Mouse (Mus musculus): ENCODE results near the gene Zfp951. TPM values are rescaled to one million over a fixed set of nuclear protein-coding genes. Genes with fewer than 3 reads are reported as not detected.
A peak's percentile ranks its signal among the peaks of the same experiment; 100 is the strongest.
"Not testable (repeated sequence)": the region's sequence is repeated elsewhere in the genome, so short reads cannot be mapped to it uniquely, and the experiment has no call there.

The Zfp951 gene
- 3.8 and 3.9 TPM in 2 replicates for total RNA-seq (2021)
- long read RNA-seq, partial matches to known transcripts: 1 of 2 reads
- long read RNA-seq, other reads (novel, unspliced or antisense): 1 of 2 reads

DNA sequence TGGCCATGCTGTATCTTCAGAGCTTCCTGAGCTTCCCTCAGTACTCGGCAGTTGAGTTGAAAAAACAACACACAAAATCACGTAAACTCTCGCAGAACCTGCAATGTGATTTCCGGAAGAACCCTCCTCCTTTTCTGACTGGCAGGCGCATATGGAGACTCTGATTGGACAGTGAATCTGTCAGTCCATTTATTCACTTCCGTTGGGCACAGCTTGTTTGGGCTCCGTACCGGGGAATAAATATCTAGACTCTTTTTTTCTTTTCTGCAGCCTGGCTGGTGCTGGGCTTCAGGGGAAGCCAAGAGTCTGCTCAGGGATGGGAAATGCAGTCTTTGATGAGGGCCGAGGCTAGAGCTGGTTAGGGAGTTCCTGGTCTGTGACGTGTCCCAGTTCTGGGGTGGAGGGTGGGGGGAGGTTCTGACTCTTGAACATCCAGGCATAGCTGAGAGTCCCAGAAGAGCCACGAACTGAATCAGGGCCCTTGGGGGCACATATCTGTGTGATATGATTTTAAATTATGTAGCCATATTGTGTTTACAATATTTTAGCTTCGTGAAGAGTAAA is at the start of gene Zfp951:
Zfp951 (minus strand) TSS at position 109 of the 564 bp plus-strand sequence.
- peak; percentile 11 for DNase-seq

DNA sequence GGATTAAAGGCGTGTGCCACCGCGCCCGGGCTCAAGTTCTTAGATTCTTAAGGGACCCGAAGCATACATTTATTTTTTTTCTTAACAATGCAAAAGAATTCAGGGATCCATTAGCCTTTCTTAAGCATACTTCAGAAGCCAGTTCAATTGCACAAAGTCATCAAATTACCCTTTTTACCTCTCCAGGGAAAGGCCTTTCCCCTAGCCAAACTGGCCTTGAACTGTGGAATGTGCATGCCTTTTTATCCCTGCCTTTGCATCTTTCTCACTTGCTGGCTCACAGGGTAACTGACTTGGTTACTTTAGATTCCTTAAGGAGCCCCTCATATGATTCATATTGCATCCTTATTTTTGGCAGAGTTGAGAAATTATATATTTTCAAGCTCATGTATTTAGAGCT is 46.7 kb upstream of the Zfp951 start:
- DNase-seq: not testable (repeated sequence)

DNA sequence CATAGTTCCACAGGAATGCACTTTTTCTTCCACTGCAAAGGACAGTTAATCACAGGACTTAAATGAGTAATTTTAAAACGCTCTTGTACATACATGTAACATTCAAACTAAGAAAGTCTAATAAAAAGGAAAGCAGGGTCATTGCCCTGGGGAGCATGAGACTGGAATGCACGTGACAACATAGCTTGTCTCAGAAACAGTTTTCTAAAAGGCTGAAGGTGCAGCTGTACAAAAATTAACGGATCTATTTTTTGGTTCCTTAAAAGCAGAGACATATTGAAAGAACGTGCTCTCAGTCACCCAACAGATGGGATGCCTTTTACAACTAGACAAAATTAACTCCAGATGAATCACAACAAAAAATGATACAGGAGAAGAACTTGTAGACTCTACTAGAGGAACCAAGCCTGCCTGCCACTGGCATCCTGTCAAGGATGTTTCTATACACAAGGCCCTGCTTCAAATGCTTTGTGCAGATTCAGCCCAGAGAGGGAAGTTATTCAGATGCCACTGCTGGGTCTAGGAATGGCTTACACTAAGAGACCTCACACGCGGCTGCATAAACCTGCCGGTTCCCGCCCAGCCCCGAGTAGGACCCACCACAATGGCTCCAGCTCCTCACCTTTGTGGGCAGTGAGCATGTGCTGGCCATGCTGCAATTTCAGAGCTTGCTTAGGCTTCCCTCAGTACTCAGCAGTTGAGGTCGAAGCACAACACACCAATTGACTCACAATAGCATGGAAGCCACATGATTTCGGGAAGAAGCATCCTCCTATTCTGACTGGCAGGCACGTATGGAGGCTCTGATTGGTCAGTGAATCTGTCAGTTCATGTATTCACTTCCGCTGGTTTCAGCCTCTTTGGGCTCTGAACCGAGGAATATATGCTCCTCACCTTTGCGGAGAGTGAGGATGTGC is 567 bp downstream of the Zfp951 start:
- DNase-seq: not testable (repeated sequence)

DNA sequence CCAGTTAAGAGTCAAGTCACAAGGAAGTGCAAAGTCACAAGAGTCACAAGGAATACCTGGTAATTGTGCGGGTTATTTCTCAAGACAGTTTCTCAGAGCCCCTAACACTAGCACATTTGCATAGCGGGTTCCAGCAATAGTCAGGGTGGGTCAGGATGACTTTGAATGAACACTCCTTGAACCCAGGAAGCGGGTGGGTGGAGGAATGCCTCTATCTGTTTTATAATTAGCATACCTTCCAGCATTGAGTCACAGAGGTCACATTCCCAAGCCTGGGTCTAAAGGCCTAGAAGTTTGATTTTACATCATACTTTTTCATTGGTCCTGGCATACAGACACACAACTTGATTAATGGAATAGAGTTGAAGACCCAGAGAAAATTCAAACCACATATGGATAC is 5.3 kb downstream of the Zfp951 start:
- DNase-seq: not testable (repeated sequence)

DNA sequence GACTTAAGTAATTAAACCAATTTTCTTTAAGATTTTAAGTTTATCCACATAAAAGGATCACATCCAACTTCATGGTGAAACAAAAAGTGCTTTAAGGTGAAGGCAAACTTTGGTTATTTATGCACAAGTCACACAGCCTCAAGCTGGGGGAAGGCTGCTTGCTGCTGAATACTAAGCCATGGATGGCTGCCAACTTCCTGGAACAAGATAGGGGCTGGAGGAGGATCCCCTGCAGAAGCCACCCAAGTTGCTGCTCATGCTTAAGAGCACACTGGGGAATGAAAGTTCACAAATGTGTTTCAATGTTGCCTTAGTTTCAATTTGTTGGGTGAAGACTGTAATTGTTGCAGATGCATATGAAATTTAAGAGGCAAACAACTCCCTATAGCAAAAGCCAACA is 26.5 kb downstream of the Zfp951 start:
- DNase-seq: no peak

DNA sequence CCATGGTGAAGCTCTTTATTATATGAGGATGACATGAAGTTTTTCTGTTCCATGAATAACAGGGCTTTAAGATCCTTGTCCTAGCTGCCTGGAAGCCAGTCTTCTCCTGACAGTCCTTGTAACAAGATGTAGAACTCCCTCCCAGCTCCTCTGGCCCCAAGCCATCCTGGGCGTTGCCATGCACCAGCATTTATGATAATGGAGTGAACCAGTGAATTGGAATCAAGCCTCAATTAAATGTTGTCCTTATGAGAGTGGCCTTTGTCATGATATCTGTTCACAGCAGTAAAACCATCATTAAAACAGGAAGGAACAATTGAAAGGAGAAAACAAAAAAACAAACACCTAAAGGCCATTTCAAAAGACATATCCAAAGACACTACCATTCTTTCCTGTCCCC is 30.3 kb downstream of the Zfp951 start:
- DNase-seq: no peak

DNA sequence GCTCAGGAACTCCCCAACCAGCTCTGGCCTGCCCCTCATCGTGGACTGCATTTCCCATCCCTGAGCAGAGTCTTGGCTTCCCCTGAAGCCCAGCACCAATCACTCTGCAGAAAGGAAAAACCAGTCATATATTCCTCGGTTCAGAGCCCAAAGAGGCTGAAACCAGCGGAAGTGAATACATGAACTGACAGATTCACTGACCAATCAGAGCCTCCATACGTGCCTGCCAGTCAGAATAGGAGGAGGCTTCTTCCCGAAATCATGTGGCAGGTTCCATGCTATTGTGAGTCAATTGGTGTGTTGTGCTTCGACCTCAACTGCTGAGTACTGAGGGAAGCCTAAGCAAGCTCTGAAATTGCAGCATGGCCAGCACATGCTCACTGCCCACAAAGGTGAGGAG is 89.7 kb downstream of the Zfp951 start:
- not testable (repeated sequence) for DNase-seq

Other genes starting within 250 kb of the Zfp951 start
- gene Abcg3, start 122.6 kb upstream of the Zfp951 start, total RNA-seq (2021): 0.21 and 0.38 TPM in 2 replicates

All from adrenal gland, postnatal 25 days (tissue).